Mouse (Mus musculus) CH12.LX (cell line): ENCODE data around the gene Kif1bp. TPM values are rescaled to one million over a fixed set of nuclear protein-coding genes. Genes with fewer than 3 reads are reported as not detected.

Experiments
- DNase-seq: peaks from one replicate; pipeline ENCODE4 v3.0.0-alpha.2; 2013; ENCODE audit errors: extremely low read depth
- H3K27ac ChIP-seq: 2 replicates; pipeline ENCODE4 v1.5.1; 2012; ENCODE audit warnings: low read depth, mild to moderate bottlenecking, control low read depth, moderate library complexity; ENCODE audit not compliant: insufficient read depth
- H3K27me3 ChIP-seq: replicated peaks from 2 replicates; pipeline ENCODE3; 2012; ENCODE audit warnings: inconsistent platforms
- H3K36me3 ChIP-seq, 2 experiments: replicated peaks in 1 of 2; 2 replicates each; pipeline versions ENCODE3 to v1.6.1; 2012; ENCODE audit warnings: inconsistent platforms in 1 of 2, low read length in 1 of 2, mild to moderate bottlenecking in 1 of 2, mixed read lengths in 1 of 2, moderate library complexity in 1 of 2; ENCODE audit not compliant: control insufficient read depth in 1 of 2, insufficient read depth in 1 of 2
- H3K4me1 ChIP-seq, 2 experiments: 2 replicates each; pipeline ENCODE4 v1.6.1; 2012; ENCODE audit warnings: inconsistent platforms in 1 of 2, moderate library complexity in 1 of 2; ENCODE audit not compliant: insufficient read depth in 2 of 2, control insufficient read depth in 1 of 2
- H3K4me2 ChIP-seq: 2 replicates; pipeline ENCODE4 v1.6.1; 2012; ENCODE audit warnings: low read depth, mild to moderate bottlenecking, control low read depth; ENCODE audit not compliant: poor library complexity, insufficient read depth, severe bottlenecking
- H3K4me3 ChIP-seq, 3 experiments: fragments of 150-350 bp in 1 of 3; sonication (generic) in 1 of 3; replicated peaks in 1 of 3; 2 replicates each; pipeline versions ENCODE3 to v1.5.1; 2011 to 2012; ENCODE audit warnings: low read depth in 2 of 3, low read length in 2 of 3, mild to moderate bottlenecking in 2 of 3, moderate library complexity in 2 of 3, control low read depth in 1 of 3, improper control_type of control experiment in 1 of 3, inconsistent platforms in 1 of 3, mixed read lengths in 1 of 3; ENCODE audit not compliant: poor library complexity in 1 of 3
- H3K79me2 ChIP-seq: replicated peaks from 2 replicates; pipeline ENCODE4 v1.6.1; 2012; ENCODE audit warnings: mild to moderate bottlenecking, moderate library complexity; ENCODE audit not compliant: control insufficient read depth, poor library complexity, insufficient read depth, severe bottlenecking; ENCODE audit errors: extremely low read depth
- H3K9ac ChIP-seq: 2 replicates; pipeline ENCODE4 v1.6.1; 2012; ENCODE audit warnings: low read depth, mild to moderate bottlenecking, control low read depth, moderate library complexity; ENCODE audit not compliant: insufficient read depth
- H3K9me3 ChIP-seq: replicated peaks from 2 replicates; pipeline ENCODE3; 2012; ENCODE audit warnings: low read length, inconsistent platforms, mixed read lengths
- BHLHE40 ChIP-seq: IDR thresholded peaks from 2 replicates; pipeline ENCODE4 v1.6.1; 2011; ENCODE audit warnings: mild to moderate bottlenecking, low read depth, low read length, improper control_type of control experiment
- CHD2 ChIP-seq: IDR thresholded peaks from 2 replicates; pipeline ENCODE4 v1.6.1; 2011; ENCODE audit warnings: low read length, improper control_type of control experiment
- CTCF ChIP-seq, 2 experiments: IDR thresholded peaks in 1 of 2; conservative IDR thresholded peaks in 1 of 2; 2 replicates each; pipeline ENCODE4 v1.5.1; 2011 to 2012; ENCODE audit warnings: low read depth in 2 of 2, low read length in 2 of 2, improper control_type of control experiment in 1 of 2, inconsistent platforms in 1 of 2, mild to moderate bottlenecking in 1 of 2, moderate library complexity in 1 of 2
- E2F4 ChIP-seq: IDR thresholded peaks from 2 replicates; pipeline ENCODE4 v1.6.1; 2011; ENCODE audit warnings: low read depth, low read length, improper control_type of control experiment; ENCODE audit not compliant: insufficient replicate concordance
- EP300 ChIP-seq: IDR thresholded peaks from 2 replicates; pipeline ENCODE4 v1.6.1; 2011; ENCODE audit warnings: low read length, improper control_type of control experiment
- HCFC1 ChIP-seq: IDR thresholded peaks from 2 replicates; pipeline ENCODE4 v1.6.1; 2012; ENCODE audit warnings: low read depth, mild to moderate bottlenecking, inconsistent platforms, low read length, improper control_type of control experiment
- IRF4 ChIP-seq: IDR thresholded peaks from 2 replicates; pipeline ENCODE4 v1.6.1; 2014; ENCODE audit warnings: low read depth, mild to moderate bottlenecking, inconsistent platforms, low read length, improper control_type of control experiment
- JUND ChIP-seq: conservative IDR thresholded peaks from 2 replicates; pipeline ENCODE4 v1.6.1; 2011; ENCODE audit warnings: low read depth, low read length, improper control_type of control experiment
- KAT2A ChIP-seq: IDR thresholded peaks from 2 replicates; pipeline ENCODE4 v1.6.1; 2012; ENCODE audit warnings: low read length, improper control_type of control experiment, inconsistent platforms; ENCODE audit not compliant: insufficient replicate concordance
- MAFK ChIP-seq: IDR thresholded peaks from 2 replicates; pipeline ENCODE4 v1.6.1; 2011; ENCODE audit warnings: low read length, improper control_type of control experiment; ENCODE audit not compliant: insufficient replicate concordance
- MAX ChIP-seq: IDR thresholded peaks from 2 replicates; pipeline ENCODE4 v1.6.1; 2011; ENCODE audit warnings: low read length, improper control_type of control experiment
- MEF2A ChIP-seq: IDR thresholded peaks from 2 replicates; pipeline ENCODE4 v1.6.1; 2014; ENCODE audit warnings: low read depth, mild to moderate bottlenecking, inconsistent platforms, low read length, improper control_type of control experiment, borderline replicate concordance
- MXI1 ChIP-seq: IDR thresholded peaks from 2 replicates; pipeline ENCODE4 v1.6.1; 2011; ENCODE audit warnings: mild to moderate bottlenecking, low read depth, low read length, improper control_type of control experiment
- NELFE ChIP-seq: IDR thresholded peaks from 2 replicates; pipeline ENCODE4 v1.6.1; 2011; ENCODE audit warnings: low read depth, low read length, improper control_type of control experiment
- NRF1 ChIP-seq: IDR thresholded peaks from 2 replicates; pipeline ENCODE4 v1.6.1; 2014; ENCODE audit warnings: low read depth, mild to moderate bottlenecking, inconsistent platforms, low read length, improper control_type of control experiment, moderate library complexity
- POLR2A ChIP-seq: IDR thresholded peaks from 2 replicates; pipeline ENCODE4 v1.6.1; 2011; ENCODE audit warnings: low read depth, mild to moderate bottlenecking, improper control_type of control experiment, low read length
- POLR2AphosphoS2 ChIP-seq: IDR thresholded peaks from 2 replicates; pipeline ENCODE4 v1.6.1; 2011; ENCODE audit warnings: low read depth, low read length, improper control_type of control experiment
- RAD21 ChIP-seq: IDR thresholded peaks from 2 replicates; pipeline ENCODE4 v1.6.1; 2011; ENCODE audit warnings: low read depth, mild to moderate bottlenecking, low read length, improper control_type of control experiment, moderate library complexity
- RCOR1 ChIP-seq: conservative IDR thresholded peaks from 2 replicates; pipeline ENCODE4 v1.6.1; 2012; ENCODE audit warnings: low read depth, mild to moderate bottlenecking, inconsistent platforms, low read length, improper control_type of control experiment
- SIN3A ChIP-seq: IDR thresholded peaks from 2 replicates; pipeline ENCODE4 v1.6.1; 2012; ENCODE audit warnings: low read length, improper control_type of control experiment, inconsistent platforms
- TCF12 ChIP-seq: IDR thresholded peaks from 2 replicates; pipeline ENCODE4 v1.6.1; 2014; ENCODE audit warnings: low read depth, mild to moderate bottlenecking, inconsistent platforms, low read length, improper control_type of control experiment
- ZKSCAN1 ChIP-seq: IDR thresholded peaks from 2 replicates; pipeline ENCODE4 v1.6.1; 2012; ENCODE audit warnings: low read depth, inconsistent platforms, low read length, improper control_type of control experiment, borderline replicate concordance
- dilution Hi-C: fragments of 300-500 bp; cut with MboI; formaldehyde crosslinking; loops from 2 replicates; pipeline ENCODE4 v1.14.3; 2020; ENCODE audit warnings: low sequenced_read_pairs; ENCODE audit not compliant: extremely low pct_unique_long_range_greater_than_20kb, extremely low pct_ligation_motif_present
- in situ Hi-C: fragments of 300-500 bp; cut with MboI; formaldehyde crosslinking; loops from 3 replicates; pipeline ENCODE4 v1.14.3; 2019; ENCODE audit warnings: low sequenced_read_pairs, low pct_ligation_motif_present, low pct_unique_long_range_greater_than_20kb, mixed read lengths
- polyA plus RNA-seq: library from polyadenylated mRNA; unstranded; fragments of >175 nt; gene quantifications from 2 replicates; pipeline ENCODE4 v1.2.1, GENCODE M21; 2012; ENCODE audit warnings: low read depth; ENCODE audit not compliant: insufficient read length
- total RNA-seq, 2 experiments: library from RNA; depleted of rRNA; stranded (reverse); fragments of 300-350 nt in 1 of 2; fragments of >200 nt in 1 of 2; gene quantifications; 2 replicates each; pipeline ENCODE4 v1.2.3; 2012 to 2014

The Kif1bp gene
- total and polyA plus RNA-seq, 3 experiments, result 12.9 to 23.1 (median 15.3) TPM

- TF ChIP-seq RCOR1 (0 out of 2 replicates have a peak, but pooled peaks have one; percentile 59), CTCF (conservative IDR thresholded peaks at IDR 0.05 in 1 of 2, IDR thresholded peaks at IDR 0.05 in 1 of 2; ENCODE audit: low read depth in 2 of 2, low read length in 2 of 2) (no peak)
These were observed 36.8 kb downstream of the Kif1bp start (continued) for GRCm38 (mm10) chr10:62541499-62541898.

- dilution Hi-C loops (no loop called here), in situ Hi-C loops (loop anchor here (5.0 kb wide), 1 partner anchor 33 kb away; no protein-coding TSS in a partner anchor)
- peak overlapping the region; percentile 38 to 67 (median 62) for H3K4me3 ChIP-seq
These were observed 37.5 kb downstream of the Kif1bp start for GRCm38 (mm10) chr10:62540800-62541199.

GRCm38 (mm10) chr10:62534509-62534908 is 43.7 kb downstream of the Kif1bp start:
- Histone ChIP-seq H3K4me2 (no peak overlapping the region), H3K36me3 (peaks cover 7 to 8% of the 10 kb centered on the region in 2 experiments), H3K9ac (no peak overlapping the region), H3K27me3 (no peaks in the 10 kb centered on the region), H3K4me1 (peaks cover 10 to 18% of the 10 kb centered on the region in 2 experiments; a peak in 3 of 4 replicates), H3K9me3 (no peaks in the 10 kb centered on the region), H3K4me3 (no peak overlapping the region), H3K79me2 (no peaks in the 10 kb centered on the region), H3K27ac (no peak overlapping the region)
- dilution Hi-C loops (no loop called here), in situ Hi-C loops (no loop called here)
- no peak for DNase-seq
- TF ChIP-seq ZKSCAN1, result no peak
- TF ChIP-seq KAT2A, result no peak

More at GRCm38 (mm10) chr10:62540800-62541199, 37.5 kb downstream of the Kif1bp start:
- TF ChIP-seq IRF4 (peak; percentile 5; the same call in 1 of the 2 replicates), MAFK (no peak), POLR2AphosphoS2 (no peak), NRF1 (no peak), KAT2A (no peak), ZKSCAN1 (no peak), TCF12 (no peak), RAD21 (no peak), MEF2A (no peak), CHD2 (no peak), RCOR1 (no peak), JUND (no peak), POLR2A (peak; percentile 15; the same call in 1 of the 2 replicates), MXI1 (no peak), EP300 (no peak), HCFC1 (no peak), E2F4 (no peak), BHLHE40 (no peak), MAX (peak; percentile 51; the same call in 1 of the 2 replicates), SIN3A (no peak; the same call in 1 of the 2 replicates), NELFE (peak; percentile 27; the same call in 1 of the 2 replicates)
- Histone ChIP-seq H3K27ac (peak overlapping the region; percentile 100), H3K79me2 (no peaks in the 10 kb centered on the region), H3K9ac (peak overlapping the region; percentile 87), H3K4me2 (peak overlapping the region; percentile 91), H3K36me3 (peaks cover 9 to 17% of the 10 kb centered on the region in 2 experiments), H3K4me1 (peaks cover 10 to 55% of the 10 kb centered on the region in 2 experiments), H3K27me3 (no peaks in the 10 kb centered on the region), H3K9me3 (no peaks in the 10 kb centered on the region)
- peak; percentile 73 for DNase-seq
